Mouse (Mus musculus) MEL (cell line): ENCODE measurements around the gene Stk39. TPM values are rescaled to one million over a fixed set of nuclear protein-coding genes. Genes with fewer than 3 reads are reported as not detected.

Source experiments
- DNase-seq: peaks from one replicate; pipeline ENCODE4 v3.0.0; 2011; ENCODE audit warnings: low read depth, low spot score
- H3K27ac ChIP-seq: 2 replicates; pipeline ENCODE4 v1.5.1; 2012; ENCODE audit warnings: low read depth, mild to moderate bottlenecking, control low read depth, low read length, moderate library complexity; ENCODE audit not compliant: control insufficient read depth
- H3K27me3 ChIP-seq, 2 experiments: fragments of 150-350 bp in 1 of 2; sonication (generic) in 1 of 2; 2 replicates each; pipeline ENCODE4 v1.6.1; 2012; ENCODE audit warnings: low read length in 2 of 2, mild to moderate bottlenecking in 2 of 2, improper control_type of control experiment in 1 of 2, moderate library complexity in 1 of 2; ENCODE audit not compliant: insufficient read depth in 2 of 2, control insufficient read depth in 1 of 2
- H3K36me3 ChIP-seq, 2 experiments: 2 replicates each; pipeline ENCODE4 v1.6.1; 2012 to 2014; ENCODE audit warnings: low read length in 2 of 2, improper control_type of control experiment in 1 of 2, inconsistent platforms in 1 of 2, mild to moderate bottlenecking in 1 of 2; ENCODE audit not compliant: insufficient read depth in 2 of 2, control insufficient read depth in 1 of 2
- H3K4me1 ChIP-seq, 2 experiments: fragments of 150-350 bp in 1 of 2; sonication (generic) in 1 of 2; 2 replicates each; pipeline ENCODE4 v1.6.1; 2012; ENCODE audit warnings: low read length in 2 of 2, improper control_type of control experiment in 1 of 2, mild to moderate bottlenecking in 1 of 2; ENCODE audit not compliant: insufficient read depth in 2 of 2, control insufficient read depth in 1 of 2
- H3K4me3 ChIP-seq, 2 experiments: fragments of 150-350 bp in 1 of 2; sonication (generic) in 1 of 2; 2 replicates each; pipeline ENCODE4 v1.5.1; 2012; ENCODE audit warnings: low read depth in 2 of 2, low read length in 2 of 2, mild to moderate bottlenecking in 2 of 2, moderate library complexity in 2 of 2, control low read depth in 1 of 2, improper control_type of control experiment in 1 of 2; ENCODE audit not compliant: control insufficient read depth in 1 of 2, insufficient read depth in 1 of 2
- H3K79me2 ChIP-seq: 2 replicates; pipeline ENCODE4 v1.6.1; 2012; ENCODE audit warnings: mild to moderate bottlenecking, low read length, moderate library complexity; ENCODE audit not compliant: control insufficient read depth, poor library complexity, insufficient read depth
- H3K9ac ChIP-seq: 2 replicates; pipeline ENCODE4 v1.6.1; 2012; ENCODE audit warnings: low read depth, mild to moderate bottlenecking, control low read depth, low read length, moderate library complexity; ENCODE audit not compliant: control insufficient read depth, poor library complexity, severe bottlenecking
- H3K9me3 ChIP-seq: fragments of 150-350 bp; sonication (generic); replicated peaks from 2 replicates; pipeline ENCODE4 v1.6.1; 2012; ENCODE audit warnings: mild to moderate bottlenecking, low read length, improper control_type of control experiment, moderate library complexity; ENCODE audit not compliant: insufficient read depth
- BHLHE40 ChIP-seq: IDR thresholded peaks from 2 replicates; pipeline ENCODE4 v1.6.1; 2012; ENCODE audit warnings: low read depth, mild to moderate bottlenecking, inconsistent platforms, low read length, improper control_type of control experiment, borderline replicate concordance
- CHD1 ChIP-seq: IDR thresholded peaks from 2 replicates; pipeline ENCODE4 v1.6.1; 2012; ENCODE audit warnings: low read depth, mild to moderate bottlenecking, inconsistent platforms, low read length, improper control_type of control experiment
- CHD2 ChIP-seq: IDR thresholded peaks from 2 replicates; pipeline ENCODE4 v1.6.1; 2011; ENCODE audit warnings: low read length, improper control_type of control experiment
- CTCF ChIP-seq, 3 experiments: IDR thresholded peaks in 2 of 3; conservative IDR thresholded peaks in 1 of 3; 2 replicates each; pipeline ENCODE4 v1.5.1; 2011 to 2012; ENCODE audit warnings: low read length in 3 of 3, low read depth in 2 of 3, mild to moderate bottlenecking in 2 of 3, improper control_type of control experiment in 1 of 3, inconsistent platforms in 1 of 3, mixed read lengths in 1 of 3, moderate library complexity in 1 of 3; ENCODE audit not compliant: control insufficient read depth in 1 of 3, insufficient read depth in 1 of 3, poor library complexity in 1 of 3, severe bottlenecking in 1 of 3
- E2F4 ChIP-seq: IDR thresholded peaks from 2 replicates; pipeline ENCODE4 v1.6.1; 2011; ENCODE audit warnings: low read depth, low read length, improper control_type of control experiment, borderline replicate concordance
- GABPA ChIP-seq: IDR thresholded peaks from 2 replicates; pipeline ENCODE4 v1.6.1; 2012; ENCODE audit warnings: low read depth, mild to moderate bottlenecking, inconsistent platforms, low read length, improper control_type of control experiment, moderate library complexity
- JUND ChIP-seq: IDR thresholded peaks from 2 replicates; pipeline ENCODE4 v1.6.1; 2011; ENCODE audit warnings: low read depth, mild to moderate bottlenecking, improper control_type of control experiment, low read length
- KAT2A ChIP-seq: conservative IDR thresholded peaks from 2 replicates; pipeline ENCODE4 v1.6.1; 2012; ENCODE audit warnings: low read depth, low read length, improper control_type of control experiment, inconsistent platforms
- MAFK ChIP-seq: IDR thresholded peaks from 2 replicates; pipeline ENCODE4 v1.6.1; 2011; ENCODE audit warnings: low read depth, mild to moderate bottlenecking, low read length, improper control_type of control experiment, borderline replicate concordance
- MAZ ChIP-seq: IDR thresholded peaks from 2 replicates; pipeline ENCODE4 v1.6.1; 2012; ENCODE audit warnings: low read depth, mild to moderate bottlenecking, inconsistent platforms, low read length, improper control_type of control experiment
- MYB ChIP-seq: IDR thresholded peaks from 2 replicates; pipeline ENCODE4 v1.6.1; 2011; ENCODE audit warnings: mild to moderate bottlenecking, low read depth, low read length, improper control_type of control experiment
- NELFE ChIP-seq: IDR thresholded peaks from 2 replicates; pipeline ENCODE4 v1.6.1; 2011; ENCODE audit warnings: low read depth, low read length, improper control_type of control experiment
- NRF1 ChIP-seq: IDR thresholded peaks from 2 replicates; pipeline ENCODE4 v1.6.1; 2014; ENCODE audit warnings: low read depth, mild to moderate bottlenecking, inconsistent platforms, low read length, improper control_type of control experiment, moderate library complexity; ENCODE audit not compliant: poor library complexity, insufficient read depth, severe bottlenecking
- POLR2AphosphoS2 ChIP-seq: IDR thresholded peaks from 2 replicates; pipeline ENCODE4 v1.6.1; 2011; ENCODE audit warnings: low read length, improper control_type of control experiment
- SIN3A ChIP-seq: IDR thresholded peaks from 2 replicates; pipeline ENCODE4 v1.6.1; 2012; ENCODE audit warnings: low read length, improper control_type of control experiment, inconsistent platforms
- TBP ChIP-seq: IDR thresholded peaks from 2 replicates; pipeline ENCODE4 v1.8.0; 2011; ENCODE audit warnings: low read depth, low read length, improper control_type of control experiment
- UBTF ChIP-seq: IDR thresholded peaks from 2 replicates; pipeline ENCODE4 v1.6.1; 2012; ENCODE audit warnings: low read depth, mild to moderate bottlenecking, inconsistent platforms, low read length, improper control_type of control experiment, moderate library complexity, borderline replicate concordance; ENCODE audit not compliant: insufficient read depth
- ZC3H11A ChIP-seq: IDR thresholded peaks from 2 replicates; pipeline ENCODE4 v1.6.1; 2012; ENCODE audit warnings: low read depth, mild to moderate bottlenecking, inconsistent platforms, low read length, improper control_type of control experiment
- ZNF384 ChIP-seq: IDR thresholded peaks from 2 replicates; pipeline ENCODE4 v1.6.1; 2012; ENCODE audit warnings: low read depth, mild to moderate bottlenecking, inconsistent platforms, low read length, improper control_type of control experiment
- polyA plus RNA-seq, 2 experiments: library from polyadenylated mRNA; stranded (reverse) in 1 of 2; unstranded in 1 of 2; fragments of >175 nt in 1 of 2; fragments of >200 nt in 1 of 2; gene quantifications; 2 replicates each; pipeline versions ENCODE4 v1.2.1 to v1.2.4; 2012; ENCODE audit warnings: low replicate concordance in 2 of 2, low read depth in 1 of 2; ENCODE audit not compliant: insufficient read length in 2 of 2, insufficient read depth in 1 of 2, missing spikeins in 1 of 2
- total RNA-seq: library from RNA; depleted of rRNA; stranded (reverse); fragments of 300-350 nt; gene quantifications from 2 replicates; pipeline ENCODE4 v1.2.3, GENCODE M21; 2012

Gene Stk39
- total and polyA plus RNA-seq, 3 experiments = not detected

- H3K79me2 ChIP-seq = no peaks in the 10 kb centered on the region
- no peak for DNase-seq
- TF ChIP-seq GABPA = no peak
- TF ChIP-seq ZC3H11A = no peak
- TF ChIP-seq NRF1 = no peak
- TF ChIP-seq MAZ = no peak
- no peak for TF ChIP-seq POLR2AphosphoS2
- no peak for TF ChIP-seq ZNF384
- no peak for TF ChIP-seq NELFE
- H3K9ac ChIP-seq = no peak overlapping the region
- no peak overlapping the region for H3K27ac ChIP-seq
- no peaks in the 10 kb centered on the region for H3K4me1 ChIP-seq
- H3K4me3 ChIP-seq = no peak overlapping the region
- H3K36me3 ChIP-seq = no peaks in the 10 kb centered on the region
- no peaks in the 10 kb centered on the region for H3K9me3 ChIP-seq
- H3K27me3 ChIP-seq = no peaks in the 10 kb centered on the region
Measured at GRCm38 (mm10) chr2:68429436-68429835, 42.6 kb downstream of the Stk39 start.

GRCm38 (mm10) chr2:68426977-68427577 lies 45.0 kb downstream of the Stk39 start:
- H3K79me2 ChIP-seq = no peaks in the 10 kb centered on the region
- no peak overlapping the region for H3K9ac ChIP-seq
- no peak overlapping the region for H3K4me3 ChIP-seq
- DNase-seq = no peak
- no peak overlapping the region for H3K27ac ChIP-seq
- no peak for TF ChIP-seq MYB
- no peak for TF ChIP-seq CTCF (IDR thresholded peaks at IDR 0.05 in 2 of 3, conservative IDR thresholded peaks at IDR 0.05 in 1 of 3; ENCODE audit: control insufficient read depth in 1 of 3, insufficient read depth in 1 of 3, low read depth in 2 of 3, low read length in 3 of 3, poor library complexity in 1 of 3, severe bottlenecking in 1 of 3)
- TF ChIP-seq UBTF = no peak
- no peak for TF ChIP-seq CHD1
- no peak for TF ChIP-seq ZC3H11A
- TF ChIP-seq KAT2A = no peak
- no peak for TF ChIP-seq E2F4
- TF ChIP-seq MAFK = no peak
- no peak for TF ChIP-seq CHD2
- TF ChIP-seq NELFE = no peak
- TF ChIP-seq SIN3A = no peak
- TF ChIP-seq BHLHE40 = no peak
- no peak for TF ChIP-seq JUND
- no peak for TF ChIP-seq TBP
- H3K4me1 ChIP-seq = no peaks in the 10 kb centered on the region
- H3K9me3 ChIP-seq = no peaks in the 10 kb centered on the region
- no peaks in the 10 kb centered on the region for H3K36me3 ChIP-seq
- no peaks in the 10 kb centered on the region for H3K27me3 ChIP-seq
